Mouse (Mus musculus) macrophage (primary cell): Measurements from ENCODE around the gene H2afz. TPM values are rescaled to one million over a fixed set of nuclear protein-coding genes. Genes with fewer than 3 reads are reported as not detected.
"Not testable (repeated sequence)": the region's sequence is repeated elsewhere in the genome, so short reads cannot be mapped to it uniquely, and the experiment has no call there.

Experiments
- H3K27ac ChIP-seq: fragments of 350-480 bp; formaldehyde crosslinking; 2 replicates; pipeline ENCODE4 v1.9.0; 2021
- H3K36me3 ChIP-seq: fragments of 350-480 bp; formaldehyde crosslinking; 2 replicates; pipeline ENCODE4 v1.9.0; 2021; ENCODE audit errors: inconsistent target
- H3K4me3 ChIP-seq: fragments of 350-480 bp; formaldehyde crosslinking; 2 replicates; pipeline ENCODE4 v1.9.0; 2021; ENCODE audit errors: inconsistent target
- H3K79me2 ChIP-seq: fragments of 350-480 bp; formaldehyde crosslinking; 2 replicates; pipeline ENCODE4 v1.9.0; 2021; ENCODE audit errors: inconsistent target
- WGBS: methylation state at CpG from one replicate; pipeline ENCODE4 v1.1.7; 2026; ENCODE audit warnings: inconsistent platforms; ENCODE audit not compliant: missing documents; 5-methylcytosine and 5-hydroxymethylcytosine counted together
- polyA plus RNA-seq: library from polyadenylated mRNA; stranded (reverse); fragments of 250-400 nt; gene quantifications from 3 replicates; pipeline ENCODE4 v1.2.4, GENCODE M21; 2018; ENCODE audit warnings: inconsistent platforms

Gene H2afz
- polyA plus RNA-seq, 1 experiment from 2014 or later = 124 TPM

- H3K79me2 ChIP-seq = peaks cover 87% of the 10 kb centered on the region
- 15% methylated on average over 3 of the region's 3 CpGs for WGBS
- no peak overlapping the region for H3K4me3 ChIP-seq
- peaks cover 2% of the 10 kb centered on the region; the same call in 1 of the 2 replicates for H3K36me3 ChIP-seq
- H3K27ac ChIP-seq = peak overlapping the region; percentile 68
Observed at GRCm38 (mm10) chr3:137879313-137879712, 15.0 kb downstream of the H2afz start.

GRCm38 (mm10) chr3:137880109-137880748, 15.9 kb downstream of the H2afz start:
- Histone ChIP-seq H3K79me2 (peaks cover 88% of the 10 kb centered on the region), H3K36me3 (no peaks in the 10 kb centered on the region), H3K27ac (peak overlapping the region; percentile 68), H3K4me3 (no peak overlapping the region)
- 11% methylated on average over 4 of the region's 4 CpGs for WGBS

DNA sequence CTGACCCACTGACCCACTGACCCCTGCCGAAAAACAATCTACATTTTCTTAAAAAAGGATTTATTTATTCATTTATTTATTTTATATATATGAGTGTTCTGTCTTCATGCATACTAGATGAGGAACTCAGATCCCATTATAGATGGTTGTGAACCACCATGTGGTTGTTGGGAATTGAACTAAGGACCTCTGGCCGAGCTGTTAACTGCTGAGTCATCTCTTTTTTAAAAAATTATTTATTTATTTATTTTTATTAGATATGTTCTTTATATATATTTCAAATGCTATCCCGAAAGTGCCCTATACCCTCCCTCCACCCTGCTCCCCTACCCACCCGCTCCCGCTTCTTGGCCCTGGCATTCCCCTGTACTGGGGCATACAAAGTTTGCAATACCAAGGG, 16.8 kb downstream of the H2afz start:
- no peak overlapping the region for H3K4me3 ChIP-seq
- peaks cover 5% of the 10 kb centered on the region; the same call in 1 of the 2 replicates for H3K36me3 ChIP-seq
- WGBS = 100% methylated on average over 2 of the region's 5 CpGs
- no peak overlapping the region for H3K27ac ChIP-seq
- peaks cover 88% of the 10 kb centered on the region for H3K79me2 ChIP-seq

GRCm38 (mm10) chr3:137887961-137888360, 23.7 kb downstream of the H2afz start:
- WGBS = 69% methylated on average over 7 of the region's 7 CpGs
- H3K79me2 ChIP-seq = peaks cover 31% of the 10 kb centered on the region
- H3K27ac ChIP-seq = no peak overlapping the region
- H3K4me3 ChIP-seq = no peak overlapping the region
- H3K36me3 ChIP-seq = peaks cover 46% of the 10 kb centered on the region

DNA sequence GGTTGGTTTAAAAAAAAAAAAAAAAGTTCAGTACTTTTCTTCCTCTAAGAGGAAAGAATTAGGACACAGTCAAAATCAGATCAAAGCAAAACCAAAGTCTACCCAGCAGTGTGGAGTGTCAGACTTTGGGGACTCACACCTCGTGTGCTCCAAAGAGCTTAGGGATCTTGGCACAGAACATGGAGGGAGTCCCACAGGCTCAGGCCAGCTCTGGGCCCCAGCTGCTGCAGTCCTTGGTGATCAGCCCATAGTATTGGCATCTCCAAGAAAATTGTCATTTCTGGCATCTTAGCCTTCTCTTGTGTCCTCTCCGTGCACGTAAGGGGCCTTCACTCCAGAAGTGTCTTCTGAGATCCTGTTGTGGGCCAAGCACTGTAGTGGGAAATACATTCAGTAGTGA, 26.8 kb downstream of the H2afz start:
- WGBS = 100% methylated on average over 3 of the region's 3 CpGs
- Histone ChIP-seq H3K79me2 (peaks cover under 1% of the 10 kb centered on the region; the same call in 1 of the 2 replicates), H3K36me3 (peaks cover 65% of the 10 kb centered on the region), H3K27ac (no peak overlapping the region), H3K4me3 (no peak overlapping the region)

- 98% methylated on average over 4 of the region's 4 CpGs for WGBS
- H3K4me3 ChIP-seq = no peak overlapping the region
- peaks cover 56% of the 10 kb centered on the region for H3K36me3 ChIP-seq
- H3K79me2 ChIP-seq = no peaks in the 10 kb centered on the region; the same call in 1 of the 2 replicates
- H3K27ac ChIP-seq = no peak overlapping the region
Observed at GRCm38 (mm10) chr3:137892118-137892517, 27.8 kb downstream of the H2afz start.

DNA sequence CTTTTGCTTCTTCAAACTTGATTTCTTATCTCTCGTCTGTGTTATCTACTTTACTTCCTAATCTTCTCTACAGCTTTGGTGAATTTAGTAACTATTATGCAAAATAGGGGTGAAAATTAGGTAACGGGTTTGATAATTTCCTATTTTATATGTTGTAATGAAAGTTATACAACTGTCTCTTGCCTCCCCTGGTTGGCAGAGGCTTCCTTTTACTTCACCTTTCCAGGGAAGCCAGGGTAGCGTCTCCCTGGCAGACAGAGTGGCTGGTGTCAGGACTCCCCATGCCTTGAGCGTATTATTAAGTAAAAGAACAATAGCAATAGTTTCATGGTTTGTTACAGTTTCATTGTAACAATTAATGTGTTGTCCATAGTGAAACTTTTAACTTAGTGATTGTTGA, 29.5 kb downstream of the H2afz start:
- WGBS = 84% methylated on average over 4 of the region's 4 CpGs
- H3K36me3 ChIP-seq = peaks cover 58% of the 10 kb centered on the region

DNA sequence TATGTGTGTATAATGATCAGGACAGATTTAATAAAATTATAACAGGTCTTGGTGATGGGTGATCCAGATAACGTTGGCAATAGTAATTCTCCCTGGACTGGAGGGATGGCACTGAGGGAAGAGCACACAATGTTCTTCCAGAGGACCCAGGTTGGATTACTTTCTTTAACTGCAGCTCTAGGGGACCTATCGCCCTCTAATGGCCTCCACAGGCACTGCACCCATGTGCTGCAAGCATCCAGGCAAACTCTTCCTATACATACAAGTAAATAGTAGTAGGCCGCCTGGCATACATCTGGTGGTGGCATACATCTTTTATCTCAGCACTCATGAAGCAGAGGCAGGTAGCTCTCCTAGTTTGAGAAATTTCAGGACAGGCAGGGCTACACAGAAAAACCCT, 30.9 kb downstream of the H2afz start:
- Histone ChIP-seq H3K27ac (no peak overlapping the region), H3K36me3 (peaks cover 44% of the 10 kb centered on the region; the same call in 1 of the 2 replicates), H3K4me3 (no peak overlapping the region), H3K79me2 (no peaks in the 10 kb centered on the region; the same call in 1 of the 2 replicates)
- WGBS = 90% methylated on average over 3 of the region's 3 CpGs

More for the DNA sequence above, 29.5 kb downstream of the H2afz start:
- Histone ChIP-seq H3K27ac (no peak overlapping the region), H3K79me2 (no peaks in the 10 kb centered on the region; the same call in 1 of the 2 replicates), H3K4me3 (no peak overlapping the region)

DNA sequence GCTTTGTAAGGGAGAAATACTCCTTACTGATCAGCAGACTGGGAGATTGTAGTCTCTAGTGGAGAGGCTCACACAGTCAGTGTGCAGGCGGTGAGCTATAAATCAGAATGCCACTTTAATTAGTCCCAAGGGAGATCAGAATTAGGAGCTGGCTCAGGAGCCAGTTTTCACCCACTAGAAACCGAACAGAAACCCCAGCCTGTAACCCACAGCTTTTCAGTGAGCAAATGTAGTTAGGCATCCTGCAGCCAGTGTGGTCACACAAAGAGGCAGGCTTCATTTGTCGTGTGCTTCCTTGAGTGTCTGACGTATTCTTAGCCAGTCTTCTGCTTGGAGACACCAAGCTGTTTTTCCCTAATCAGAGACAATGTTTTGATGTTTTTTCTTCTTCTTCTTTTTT, 32.1 kb downstream of the H2afz start:
- 87% methylated on average over 4 of the region's 4 CpGs for WGBS
- H3K79me2 ChIP-seq = no peaks in the 10 kb centered on the region
- H3K36me3 ChIP-seq = peaks cover 47% of the 10 kb centered on the region; the same call in 1 of the 2 replicates
- H3K27ac ChIP-seq = no peak overlapping the region
- H3K4me3 ChIP-seq = no peak overlapping the region

DNA sequence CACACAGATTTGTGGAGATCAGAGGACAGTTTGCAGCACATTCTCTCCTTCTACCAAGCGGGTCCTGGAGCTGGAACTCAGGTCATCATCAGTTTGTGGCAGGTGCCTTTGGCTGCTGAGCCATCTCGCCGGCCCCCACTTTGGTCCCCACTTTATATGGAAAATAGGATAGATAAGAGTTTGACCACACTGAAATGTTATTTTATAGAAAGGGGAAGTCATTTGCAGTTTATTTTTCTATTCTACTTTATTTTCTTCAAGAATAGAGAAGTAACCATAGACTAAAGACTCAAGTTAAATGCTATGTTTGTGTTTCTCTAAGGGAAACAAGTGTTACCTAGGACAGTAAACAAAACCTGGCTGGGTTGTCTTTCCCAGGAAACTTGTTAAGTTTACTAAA, 32.6 kb downstream of the H2afz start:
- Histone ChIP-seq H3K27ac (no peak overlapping the region), H3K36me3 (peaks cover 52% of the 10 kb centered on the region; the same call in 1 of the 2 replicates), H3K4me3 (no peak overlapping the region), H3K79me2 (no peaks in the 10 kb centered on the region)
- 67% methylated on average over 3 of the region's 3 CpGs for WGBS

DNA sequence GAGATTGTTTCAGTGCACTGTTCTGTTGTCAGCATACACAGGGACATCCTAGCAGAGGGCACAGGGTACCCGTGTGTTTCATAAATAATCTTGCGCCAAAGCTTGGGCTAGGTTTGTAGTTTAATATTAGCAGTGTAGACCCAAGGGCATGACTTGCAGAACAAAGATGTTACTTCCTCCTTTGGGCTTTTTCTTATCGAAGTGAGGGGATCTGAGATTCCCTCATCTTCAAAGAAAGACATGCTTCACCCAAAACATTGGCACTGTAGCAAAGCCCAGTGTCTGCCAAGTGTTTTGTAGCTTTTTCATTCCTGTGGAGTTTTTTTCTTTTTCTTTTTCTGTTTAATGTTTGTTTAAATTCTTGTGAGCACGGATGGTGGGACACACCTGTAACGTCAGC, 33.4 kb downstream of the H2afz start:
- Histone ChIP-seq H3K36me3 (peaks cover 55% of the 10 kb centered on the region; the same call in 1 of the 2 replicates), H3K79me2 (no peaks in the 10 kb centered on the region), H3K27ac (no peak overlapping the region), H3K4me3 (no peak overlapping the region)
- 50% methylated on average over 5 of the region's 5 CpGs for WGBS

DNA sequence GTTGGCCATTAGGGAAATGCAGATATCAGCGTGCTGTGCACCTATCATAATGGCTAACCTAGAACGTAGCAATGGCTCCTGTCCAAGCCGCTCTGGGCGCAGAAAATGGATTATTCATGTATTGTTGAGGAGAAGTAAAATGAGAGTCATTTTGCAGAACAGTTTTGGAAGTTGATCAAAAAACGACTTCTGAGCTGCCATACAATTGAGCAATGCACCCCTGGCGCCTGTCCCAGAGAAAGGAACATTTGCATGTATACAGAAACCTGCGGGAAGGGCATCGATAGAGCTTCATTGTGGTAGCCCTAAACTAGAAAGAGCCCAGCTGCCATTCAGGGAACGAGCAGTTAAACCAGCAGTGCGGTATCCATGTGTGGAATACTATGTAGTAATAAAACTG, 35.9 kb downstream of the H2afz start:
- peaks cover 57% of the 10 kb centered on the region for H3K36me3 ChIP-seq
- no peaks in the 10 kb centered on the region for H3K79me2 ChIP-seq
- no peak overlapping the region for H3K27ac ChIP-seq
- WGBS = 60% methylated on average over 10 of the region's 10 CpGs
- H3K4me3 ChIP-seq = no peak overlapping the region

GRCm38 (mm10) chr3:137913093-137913492, 48.8 kb downstream of the H2afz start:
- Histone ChIP-seq H3K27ac (no peak overlapping the region), H3K36me3 (peaks cover 18% of the 10 kb centered on the region; the same call in 1 of the 2 replicates)
- 69% methylated on average over 2 of the region's 2 CpGs for WGBS

GRCm38 (mm10) chr3:137914567-137914966, 50.3 kb downstream of the H2afz start:
- H3K27ac ChIP-seq, H3K4me3 ChIP-seq: not testable (repeated sequence)
- WGBS = no CpG with 5 or more reads among the region's 1 CpGs
- 0 out of 2 replicates have a peak, but pooled peaks cover 13% of the 10 kb centered on the region for H3K36me3 ChIP-seq
- H3K79me2 ChIP-seq = peaks cover 10% of the 10 kb centered on the region

More at GRCm38 (mm10) chr3:137913093-137913492, 48.8 kb downstream of the H2afz start:
- H3K79me2 ChIP-seq = no peaks in the 10 kb centered on the region
- H3K4me3 ChIP-seq = no peak overlapping the region
